ENCODE assay signal across 10 mouse cellular contexts in the genomic region with DNA sequence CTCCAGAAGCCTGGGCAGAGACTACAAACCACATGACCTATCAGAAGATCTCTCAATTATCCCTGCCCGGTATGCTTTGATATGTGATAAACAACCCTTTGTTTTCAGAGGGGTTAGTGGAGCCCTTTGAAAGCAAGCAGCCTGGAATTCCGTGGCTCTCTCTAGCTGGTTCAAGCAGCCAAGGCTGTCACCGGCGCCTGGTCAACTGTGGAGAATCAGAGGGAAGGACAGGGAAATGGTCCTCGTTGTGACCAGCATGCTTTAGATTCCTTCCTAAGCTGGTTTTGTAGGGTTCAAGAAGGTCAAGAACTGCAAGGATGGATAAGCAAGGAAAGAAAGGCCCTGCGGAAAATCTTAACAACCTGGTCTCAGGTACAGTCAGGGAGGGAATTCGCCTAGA. TPM values are rescaled to one million over a fixed set of nuclear protein-coding genes. Genes with fewer than 3 reads are reported as not detected.
A peak's percentile ranks its signal among the peaks of the same experiment; 100 is the strongest.
DNase-seq lines count a peak whose midpoint lies in the region; ATAC-seq and TF ChIP-seq lines count a peak whose summit lies in the region.
"Had no signal": no experiment of that assay in that cellular context is flagged by ENCODE, and none has a peak within 500 bp of the region (broad histone marks: within the 10 kb centered on the region; RNA-seq: fewer than 3 reads in every experiment).

No protein-coding gene starts in this region.

- no peak for TF ChIP-seq EP300 in heart, adult 2 months (IDR thresholded peaks at IDR 0.05; ENCODE audit: insufficient read depth, low read depth, low read length)
- TF ChIP-seq EP300 in CH12.LX (IDR thresholded peaks at IDR 0.05; ENCODE audit: low read length) = no peak

- peak overlapping the region; percentile 16 for H3K9ac ChIP-seq in heart, adult 2 months (ENCODE audit: low read depth, low read length)
- H3K9ac ChIP-seq in CH12.LX (ENCODE audit: insufficient read depth, low read depth) = peak overlapping the region; percentile 99
- H3K9ac ChIP-seq in midbrain, embryonic 15.5 days = no peak overlapping the region
- H3K9ac ChIP-seq: embryonic facial prominence, embryonic 15.5 days; liver, embryonic 15.5 days had no signal

- no peak for TF ChIP-seq POLR2A in heart, adult 2 months (IDR thresholded peaks at IDR 0.05; ENCODE audit: insufficient read depth, low read depth, low read length)
- peak; percentile 5; the same call in 1 of the 2 replicates for TF ChIP-seq POLR2A in CH12.LX (IDR thresholded peaks at IDR 0.05; ENCODE audit: low read depth, low read length)

- in situ Hi-C loops in CH12.LX (cut with MboI; ENCODE audit: low pct_ligation_motif_present, low pct_unique_long_range_greater_than_20kb, low sequenced_read_pairs) = no loop called here

- TF ChIP-seq RAD21 in CH12.LX (IDR thresholded peaks at IDR 0.05; ENCODE audit: low read depth, low read length) = no peak

- ATAC-seq in midbrain, embryonic 15.5 days (replicated peaks) = no peak

- dilution Hi-C loops in CH12.LX (cut with MboI; ENCODE audit: extremely low pct_ligation_motif_present, extremely low pct_unique_long_range_greater_than_20kb, low sequenced_read_pairs) = no loop called here

- H3K79me2 ChIP-seq in heart, adult 2 months (replicated peaks; ENCODE audit: control insufficient read depth, insufficient read depth, low read length) = peaks cover 3% of the 10 kb centered on the region; the same call in 1 of the 2 replicates
- peaks cover 65% of the 10 kb centered on the region for H3K79me2 ChIP-seq in CH12.LX (replicated peaks; ENCODE audit: control insufficient read depth, extremely low read depth, insufficient read depth, poor library complexity, severe bottlenecking)

- intact Hi-C loops in heart, adult 2 months (cut with DNase I) = no loop called here

- peaks cover 27% of the 10 kb centered on the region for H3K4me1 ChIP-seq in heart, adult 2 months (ENCODE audit: control insufficient read depth, insufficient read depth, low read length)
- peaks cover 9 to 60% of the 10 kb centered on the region in 2 experiments for H3K4me1 ChIP-seq in CH12.LX (ENCODE audit: control insufficient read depth in 1 of 2, insufficient read depth in 2 of 2)
- peaks cover 26% of the 10 kb centered on the region for H3K4me1 ChIP-seq in midbrain, embryonic 15.5 days

- H3K36me3 ChIP-seq in heart, adult 2 months (ENCODE audit: control insufficient read depth, insufficient read depth, low read length) = peaks cover 32% of the 10 kb centered on the region
- peaks cover 25 to 57% of the 10 kb centered on the region in 2 experiments for H3K36me3 ChIP-seq in CH12.LX (replicated peaks in 1 of 2; ENCODE audit: control insufficient read depth in 1 of 2, insufficient read depth in 1 of 2, low read length in 1 of 2)
- no peaks in the 10 kb centered on the region; the same call in 1 of the 2 replicates for H3K36me3 ChIP-seq in midbrain, embryonic 15.5 days (replicated peaks)
- H3K36me3 ChIP-seq: embryonic facial prominence, embryonic 15.5 days; liver, embryonic 15.5 days had no signal

- TF ChIP-seq CTCF in heart, adult 2 months (IDR thresholded peaks at IDR 0.05) = no peak
- no peak for TF ChIP-seq CTCF in CH12.LX (conservative IDR thresholded peaks at IDR 0.05 in 1 of 2, IDR thresholded peaks at IDR 0.05 in 1 of 2; ENCODE audit: low read depth in 2 of 2, low read length in 2 of 2)

- no peak for DNase-seq in heart, adult 2 months
- no peak for DNase-seq in heart, adult 9 months (ENCODE audit: low spot score in 2 of 2)
- no peak for DNase-seq in CH12.LX (ENCODE audit: extremely low read depth)
- DNase-seq in embryo, embryonic 10 days (ENCODE audit: low spot score) = peak; percentile 63
- peak; percentile 56 to 74 for DNase-seq in kidney, adult 8-10 months
- no peak for DNase-seq in spleen, adult 18-20 months
- DNase-seq in layer of hippocampus, postnatal 10 days (ENCODE audit: low spot score in 2 of 2) = no peak

- peak overlapping the region; percentile 85 for H3K4me2 ChIP-seq in CH12.LX (ENCODE audit: insufficient read depth, low read depth, poor library complexity, severe bottlenecking)
- no peak overlapping the region for H3K4me2 ChIP-seq in midbrain, embryonic 15.5 days
- H3K4me2 ChIP-seq: embryonic facial prominence, embryonic 15.5 days; liver, embryonic 15.5 days had no signal

- no peaks in the 10 kb centered on the region for H3K27me3 ChIP-seq in heart, adult 2 months (ENCODE audit: control insufficient read depth, insufficient read depth, low read length)
- H3K27me3 ChIP-seq in CH12.LX (replicated peaks) = no peaks in the 10 kb centered on the region
- no peaks in the 10 kb centered on the region for H3K27me3 ChIP-seq in midbrain, embryonic 15.5 days (replicated peaks)
- H3K27me3 ChIP-seq: embryonic facial prominence, embryonic 15.5 days; liver, embryonic 15.5 days had no signal

- H3K4me3 ChIP-seq in heart, adult 2 months = no peak overlapping the region
- H3K4me3 ChIP-seq in CH12.LX (replicated peaks in 1 of 3; ENCODE audit: low read depth in 2 of 3, low read length in 2 of 3, poor library complexity in 1 of 3) = peak overlapping the region; percentile 41 to 70 (median 43)
- no peak overlapping the region for H3K4me3 ChIP-seq in midbrain, embryonic 15.5 days
- H3K4me3 ChIP-seq: embryonic facial prominence, embryonic 15.5 days; liver, embryonic 15.5 days had no signal

- 40% methylated on average over 7 of the region's 7 CpGs for WGBS in heart, adult 2 months
- WGBS in midbrain, embryonic 15.5 days = 23% methylated on average over 7 of the region's 7 CpGs

- H3K27ac ChIP-seq in heart, adult 2 months = peak overlapping the region; percentile 47
- H3K27ac ChIP-seq in CH12.LX (ENCODE audit: insufficient read depth, low read depth) = peak overlapping the region; percentile 92
- H3K27ac ChIP-seq in midbrain, embryonic 15.5 days = no peak overlapping the region
- H3K27ac ChIP-seq: embryonic facial prominence, embryonic 15.5 days; liver, embryonic 15.5 days had no signal

- peaks cover 5% of the 10 kb centered on the region for H3K9me3 ChIP-seq in CH12.LX (replicated peaks; ENCODE audit: low read length)
- H3K9me3 ChIP-seq in midbrain, embryonic 15.5 days = no peaks in the 10 kb centered on the region
- H3K9me3 ChIP-seq: embryonic facial prominence, embryonic 15.5 days; liver, embryonic 15.5 days had no signal

TF ChIP-seq in CH12.LX, 34 proteins besides CTCF, POLR2A, EP300 and RAD21:
- no peak for TF ChIP-seq BHLHE40 (IDR thresholded peaks at IDR 0.05; ENCODE audit: low read depth, low read length)
- no peak for TF ChIP-seq E2F4 (IDR thresholded peaks at IDR 0.05; ENCODE audit: insufficient replicate concordance, low read depth, low read length)
- TF ChIP-seq UBTF (IDR thresholded peaks at IDR 0.05; ENCODE audit: low read depth, low read length) = no peak
- peak; percentile 2; the same call in 1 of the 2 replicates for TF ChIP-seq SIN3A (IDR thresholded peaks at IDR 0.05; ENCODE audit: low read length)
- TF ChIP-seq POLR2AphosphoS2 (IDR thresholded peaks at IDR 0.05; ENCODE audit: low read depth, low read length) = 0 out of 2 replicates have a peak, but pooled peaks have one; percentile 24
- no peak for TF ChIP-seq CHD2 (IDR thresholded peaks at IDR 0.05; ENCODE audit: low read length)
- no peak for TF ChIP-seq ZC3H11A (IDR thresholded peaks at IDR 0.05; ENCODE audit: low read depth, low read length)
- no peak for TF ChIP-seq ETS1 (conservative IDR thresholded peaks at IDR 0.05; ENCODE audit: low read depth, low read length)
- TF ChIP-seq CHD1 (IDR thresholded peaks at IDR 0.05; ENCODE audit: low read depth, low read length) = no peak
- TF ChIP-seq GABPA (IDR thresholded peaks at IDR 0.05; ENCODE audit: insufficient replicate concordance, low read depth, low read length) = no peak
- TF ChIP-seq TCF12 (IDR thresholded peaks at IDR 0.05; ENCODE audit: low read depth, low read length) = no peak
- TF ChIP-seq NRF1 (IDR thresholded peaks at IDR 0.05; ENCODE audit: low read depth, low read length) = no peak
- 0 out of 2 replicates have a peak, but pooled peaks have one; percentile 26 for TF ChIP-seq NELFE (IDR thresholded peaks at IDR 0.05; ENCODE audit: low read depth, low read length)
- no peak for TF ChIP-seq RCOR1 (conservative IDR thresholded peaks at IDR 0.05; ENCODE audit: low read depth, low read length)
- no peak for TF ChIP-seq TBP (conservative IDR thresholded peaks at IDR 0.05; ENCODE audit: low read depth, low read length)
- TF ChIP-seq KAT2A (IDR thresholded peaks at IDR 0.05; ENCODE audit: insufficient replicate concordance, low read length) = no peak
- no peak for TF ChIP-seq USF2 (conservative IDR thresholded peaks at IDR 0.05; ENCODE audit: low read depth, low read length)
TF ChIP-seq in CH12.LX: peak in this region for 3.

RNA-seq across cellular contexts. Expression of a gene that starts 21.9 kb away (rescaled TPM):
- total RNA-seq in heart, adult 2 months (2021) = 100 to 1,000 TPM; 141 to 142 TPM
- 90.6 and 116 TPM in 2 replicates for polyA plus RNA-seq in heart, adult 2 months (2012; rRNA removed)
- total RNA-seq in CH12.LX (2012; rRNA removed) (54.1 and 99.2 TPM in 2 replicates), CH12.LX (2014; rRNA removed) (31.1 and 35.5 TPM in 2 replicates)
- 81.4 and 84.1 TPM in 2 replicates for polyA plus RNA-seq in CH12.LX (2012; ENCODE audit: insufficient read length, low read depth)
- polyA plus RNA-seq in midbrain, embryonic 15.5 days (2015; fragmentation: Nextera tagmentation; extraction: Ambion mirVana) = 413 and 416 TPM in 2 replicates
- total RNA-seq in layer of hippocampus, postnatal 10 days (2021) = 1,000 to 10,000 TPM; 1,081 to 1,149 TPM

Comparison
In these comparisons a context has a peak if more than half of its experiments do, and no peak if none do; other contexts are left out.
1. DNase-seq: peak in embryo, embryonic 10 days (single experiment) and kidney, adult 8-10 months (2 of 2); none in heart, adult 2 months (0 of 2), heart, adult 9 months (0 of 2), CH12.LX (single experiment), spleen, adult 18-20 months (0 of 2) and layer of hippocampus, postnatal 10 days (0 of 2).
2. H3K4me3 ChIP-seq: peak in CH12.LX (3 of 3); none in heart, adult 2 months (single experiment) and midbrain, embryonic 15.5 days (single experiment).
3. RNA of a gene that starts 21.9 kb away (total RNA-seq): 1,081 to 1,149 TPM in layer of hippocampus, postnatal 10 days; 141 to 142 TPM in heart, adult 2 months and 31.1 to 99.2 TPM in CH12.LX; every median in the first group is over 4 times any median in the second.